Mouse (Mus musculus) kidney, postnatal 36 days (tissue): ENCODE measurements around the gene Dnpep.

Experiments
- DNase-seq, 2 experiments: peaks; one replicate each; pipeline ENCODE4 v3.0.0; 2021 to 2022; ENCODE audit warnings: mixed read lengths in 2 of 2

The Dnpep gene

DNA sequence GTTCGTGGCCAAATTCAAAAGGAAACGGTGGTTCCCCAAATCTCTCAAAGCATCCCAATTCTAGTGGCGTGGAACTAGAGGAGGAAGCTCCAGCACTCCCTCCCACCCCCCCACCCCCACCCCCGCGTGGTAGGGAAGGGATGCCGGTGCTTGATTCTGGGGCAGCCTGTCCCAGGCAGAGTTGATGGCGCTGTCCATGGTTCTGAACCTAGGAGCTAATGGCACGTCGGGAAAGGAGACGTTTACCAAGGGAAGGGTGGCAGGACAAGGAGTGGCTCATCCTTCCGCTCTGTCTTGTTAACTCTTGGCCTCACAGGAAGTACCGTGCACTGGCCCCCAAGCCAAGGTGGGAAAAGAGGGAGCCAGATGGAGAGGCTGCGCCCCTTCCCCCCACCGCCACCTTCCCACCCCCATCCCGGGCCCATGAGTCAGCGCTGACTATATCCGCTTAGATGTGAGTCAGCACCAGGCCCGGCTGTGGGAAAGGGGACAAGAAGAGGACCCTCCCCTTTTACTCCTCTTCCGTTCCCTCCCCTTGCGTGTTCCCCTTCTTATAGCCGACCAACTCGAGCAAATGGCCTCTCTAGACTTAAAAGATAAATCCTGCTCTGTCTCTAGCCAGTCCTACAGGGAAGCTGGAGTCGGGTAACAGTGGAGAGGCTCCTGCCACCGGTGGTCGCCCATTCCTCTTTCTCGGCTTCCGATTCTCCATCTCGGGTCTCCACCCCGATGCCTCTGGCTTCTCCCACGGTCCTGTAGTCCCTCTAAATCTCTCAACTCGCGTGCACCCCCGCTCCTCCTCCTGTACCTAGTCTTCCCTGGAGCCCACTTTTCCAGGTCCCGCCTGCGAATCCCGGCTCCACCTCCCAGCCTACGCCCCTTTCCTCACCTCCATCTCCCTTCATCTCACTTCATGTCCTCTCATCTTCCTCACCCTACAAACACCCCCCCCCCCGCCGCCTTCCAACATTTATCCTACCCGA lies 54.5 kb downstream of the Dnpep start:
- DNase-seq = peak; percentile 56 to 88

DNA sequence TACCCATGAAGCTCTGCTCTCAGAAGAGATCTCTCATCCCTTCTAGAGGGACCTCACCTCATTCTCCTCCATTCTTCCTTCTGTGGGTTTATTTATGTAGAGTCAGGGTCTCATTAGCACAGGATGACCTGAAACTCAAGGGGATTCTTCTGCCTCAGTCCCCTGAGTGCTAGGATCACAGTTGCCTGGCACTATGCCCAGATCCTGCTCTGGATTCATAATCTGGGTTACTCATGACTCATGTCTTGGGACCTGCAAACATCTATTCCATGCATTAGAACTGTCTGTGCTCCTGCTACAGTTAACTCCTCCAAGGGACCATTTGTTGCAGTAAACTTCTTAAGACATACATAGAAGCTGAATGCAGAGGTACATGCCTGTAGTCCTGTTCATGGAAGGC lies 56.5 kb downstream of the Dnpep start:
- DNase-seq = no peak
